Mouse (Mus musculus) forebrain, embryonic 12.5 days (tissue): ENCODE data around the gene Olfml2a. TPM values are rescaled to one million over a fixed set of nuclear protein-coding genes. Genes with fewer than 3 reads are reported as not detected.
"Not testable (repeated sequence)": the region's sequence is repeated elsewhere in the genome, so short reads cannot be mapped to it uniquely, and the experiment has no call there.

Source experiments
- ATAC-seq: fragments of 200-750 bp; cut with Nextera tagmentation; 2 replicates; pipeline ENCODE4 v1.8.0; 2017; ENCODE audit warnings: moderate TSS enrichment; ENCODE audit not compliant: low FRiP score
- H3K27ac ChIP-seq: fragments of 300-500 bp; sonication (generic); 2 replicates; pipeline ENCODE4 v1.5.1; 2016; ENCODE audit warnings: mild to moderate bottlenecking
- H3K27me3 ChIP-seq: fragments of 300-500 bp; sonication (generic); 2 replicates; pipeline ENCODE4 v1.6.1; 2016; ENCODE audit warnings: mild to moderate bottlenecking
- H3K36me3 ChIP-seq: fragments of 300-500 bp; sonication (generic); replicated peaks from 2 replicates; pipeline ENCODE4 v1.6.1; 2016; ENCODE audit warnings: mild to moderate bottlenecking
- H3K4me1 ChIP-seq: fragments of 300-500 bp; sonication (generic); 2 replicates; pipeline ENCODE4 v1.6.1; 2016
- H3K4me2 ChIP-seq: fragments of 300-500 bp; sonication (generic); 2 replicates; pipeline ENCODE4 v1.6.1; 2016; ENCODE audit warnings: mild to moderate bottlenecking, moderate library complexity
- H3K4me3 ChIP-seq: fragments of 300-500 bp; sonication (generic); replicated peaks from 2 replicates; pipeline ENCODE4 v1.5.1; 2016; ENCODE audit warnings: mild to moderate bottlenecking
- H3K9ac ChIP-seq: fragments of 300-500 bp; sonication (generic); 2 replicates; pipeline ENCODE4 v1.6.1; 2016; ENCODE audit warnings: mild to moderate bottlenecking
- H3K9me3 ChIP-seq: fragments of 300-500 bp; sonication (generic); 2 replicates; pipeline ENCODE4 v1.6.1; 2016
- WGBS: fragments of 180-500 bp; shearing (Covaris S2); methylation state at CpG from one replicate; pipeline ENCODE4 v1.1.7; 2016; 5-methylcytosine and 5-hydroxymethylcytosine counted together
- polyA plus RNA-seq: library from polyadenylated mRNA; unstranded; fragments of >200 nt; fragmentation: Nextera tagmentation; extraction: Ambion mirVana; gene quantifications from 2 replicates; pipeline ENCODE4 v1.2.1, GENCODE M21; 2016

Gene Olfml2a
- polyA plus RNA-seq, 1 experiment from 2014 or later: 2.1 TPM

DNA sequence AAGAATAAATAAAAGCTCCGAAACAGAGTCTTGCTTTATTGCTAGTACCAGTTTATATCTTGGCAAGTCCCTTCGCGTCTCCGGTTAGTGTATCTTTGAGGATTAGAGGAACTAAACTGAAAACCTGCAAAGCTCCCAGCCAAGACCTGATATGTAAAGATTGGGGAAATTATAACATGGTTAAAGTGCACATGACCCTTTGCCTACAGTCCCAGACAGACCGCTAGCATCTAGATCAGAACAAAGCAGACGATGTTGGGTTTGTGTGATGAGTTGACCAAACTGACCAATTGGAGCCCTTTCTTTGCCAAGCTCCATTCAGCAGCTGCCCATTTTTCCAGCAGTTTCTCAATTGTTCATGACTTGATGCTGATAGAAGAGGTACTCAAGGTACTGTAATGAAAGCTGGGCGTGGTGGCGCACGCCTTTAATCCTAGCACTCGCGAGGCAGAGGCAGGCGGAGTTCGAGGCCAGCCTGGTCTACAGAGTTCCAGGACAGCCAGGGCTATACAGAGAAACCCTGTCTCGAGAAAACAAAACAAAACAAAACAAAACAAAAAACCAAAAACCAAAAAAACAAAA, 74.5 kb downstream of the Olfml2a start:
- Histone ChIP-seq H3K4me1 (peaks cover 48% of the 10 kb centered on the region), H3K9ac (no peak overlapping the region), H3K4me3 (peak overlapping the region; percentile 74)

DNA sequence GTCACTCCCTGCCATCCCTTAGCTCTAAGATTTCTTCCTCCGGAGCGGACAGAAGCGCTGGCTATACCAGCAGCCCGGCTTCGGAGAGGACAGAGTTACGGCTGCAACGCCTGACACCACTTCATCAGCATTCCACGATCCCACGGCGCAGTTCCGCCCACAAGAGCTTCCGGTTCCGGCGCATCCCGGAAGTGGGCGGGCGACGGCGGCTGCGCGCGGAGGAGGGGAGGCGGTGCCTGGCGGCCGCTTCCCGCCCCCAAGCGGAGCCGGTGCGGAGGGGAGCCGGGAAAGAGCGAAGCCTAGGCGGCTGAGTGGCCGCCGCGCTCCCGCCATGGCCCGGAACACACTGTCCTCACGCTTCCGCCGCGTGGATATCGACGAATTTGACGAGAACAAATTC, 76.1 kb downstream of the Olfml2a start:
- Histone ChIP-seq H3K4me2 (peak overlapping the region; percentile 93), H3K27ac (peak overlapping the region; percentile 89), H3K27me3 (no peaks in the 10 kb centered on the region), H3K9ac (peak overlapping the region; percentile 94), H3K36me3 (peaks cover 20% of the 10 kb centered on the region), H3K4me1 (peaks cover 43% of the 10 kb centered on the region), H3K9me3 (no peaks in the 10 kb centered on the region), H3K4me3 (peak overlapping the region; percentile 95)
- 0% methylated on average over 40 of the region's 44 CpGs for WGBS
- peak; percentile 90 for ATAC-seq

More for the DNA sequence above, 74.5 kb downstream of the Olfml2a start:
- peak overlapping the region; percentile 82 for H3K4me2 ChIP-seq
- peaks cover 27% of the 10 kb centered on the region for H3K36me3 ChIP-seq
- 90% methylated on average over 14 of the region's 14 CpGs for WGBS
- no peaks in the 10 kb centered on the region for H3K9me3 ChIP-seq
- no peak overlapping the region for H3K27ac ChIP-seq
- no peaks in the 10 kb centered on the region for H3K27me3 ChIP-seq
- no peak for ATAC-seq

DNA sequence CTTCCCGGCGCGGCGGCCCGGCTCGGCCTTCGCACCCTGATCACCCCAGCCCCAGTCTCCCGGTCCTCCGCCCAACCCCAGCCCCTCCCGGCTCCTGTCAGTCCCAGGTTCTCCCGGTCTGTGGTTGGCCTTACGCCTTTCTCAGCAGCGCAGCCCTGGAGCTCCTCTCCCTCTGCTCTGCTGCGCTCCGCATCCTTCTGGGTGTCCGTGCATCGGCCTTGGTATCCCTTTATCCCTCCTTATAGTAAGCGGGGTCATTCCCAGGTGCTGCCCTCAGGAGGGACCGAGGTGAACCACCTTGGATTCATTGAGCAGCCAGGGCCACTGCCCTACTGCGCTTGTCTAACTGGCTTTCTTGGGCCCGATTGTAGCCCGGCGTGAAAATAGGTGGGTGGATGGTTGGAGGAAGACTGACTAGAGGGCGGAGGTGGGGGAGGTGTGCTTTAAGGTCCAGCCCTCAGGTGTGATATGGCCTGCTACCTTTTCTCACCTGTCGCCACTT, 76.6 kb downstream of the Olfml2a start:
- peaks cover 20% of the 10 kb centered on the region for H3K36me3 ChIP-seq
- H3K9me3 ChIP-seq: no peaks in the 10 kb centered on the region
- WGBS: under 1% methylated on average over 23 of the region's 25 CpGs
- peak; percentile 60 for ATAC-seq
- peak overlapping the region; percentile 89 for H3K27ac ChIP-seq
- peak overlapping the region; percentile 95 for H3K4me3 ChIP-seq
- peaks cover 38% of the 10 kb centered on the region for H3K4me1 ChIP-seq
- no peaks in the 10 kb centered on the region for H3K27me3 ChIP-seq
- peak overlapping the region; percentile 94 for H3K9ac ChIP-seq
- peak overlapping the region; percentile 93 for H3K4me2 ChIP-seq

DNA sequence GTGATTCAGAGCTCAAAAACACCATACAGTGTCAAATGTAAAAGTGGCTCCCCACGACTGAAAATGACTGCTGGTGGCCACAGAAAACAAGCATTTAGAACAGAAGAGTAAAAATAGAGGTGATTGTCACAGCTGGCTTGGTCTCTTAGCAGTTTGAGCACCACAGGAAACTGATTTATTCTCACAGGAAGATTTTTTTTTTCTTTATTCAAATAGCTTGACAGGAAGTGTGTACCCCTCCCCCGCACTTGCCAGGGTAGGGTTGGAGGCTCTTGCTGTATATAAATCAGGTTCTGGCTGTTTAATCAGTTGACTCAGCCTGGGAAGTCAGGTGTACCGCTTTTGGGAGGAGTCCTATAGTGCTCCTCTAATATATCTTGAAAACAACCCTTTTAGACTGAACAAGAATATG, 77.2 kb downstream of the Olfml2a start:
- H3K4me2 ChIP-seq: peak overlapping the region; percentile 93
- peak overlapping the region; percentile 95 for H3K4me3 ChIP-seq
- H3K4me1 ChIP-seq: peaks cover 37% of the 10 kb centered on the region
- WGBS: 37% methylated on average over 3 of the region's 3 CpGs
- H3K9ac ChIP-seq: peak overlapping the region; percentile 94
- H3K27me3 ChIP-seq: no peaks in the 10 kb centered on the region
- H3K36me3 ChIP-seq: peaks cover 20% of the 10 kb centered on the region
- H3K9me3 ChIP-seq: no peaks in the 10 kb centered on the region
- H3K27ac ChIP-seq: peak overlapping the region; percentile 89; the same call in 1 of the 2 replicates
- ATAC-seq: no peak

DNA sequence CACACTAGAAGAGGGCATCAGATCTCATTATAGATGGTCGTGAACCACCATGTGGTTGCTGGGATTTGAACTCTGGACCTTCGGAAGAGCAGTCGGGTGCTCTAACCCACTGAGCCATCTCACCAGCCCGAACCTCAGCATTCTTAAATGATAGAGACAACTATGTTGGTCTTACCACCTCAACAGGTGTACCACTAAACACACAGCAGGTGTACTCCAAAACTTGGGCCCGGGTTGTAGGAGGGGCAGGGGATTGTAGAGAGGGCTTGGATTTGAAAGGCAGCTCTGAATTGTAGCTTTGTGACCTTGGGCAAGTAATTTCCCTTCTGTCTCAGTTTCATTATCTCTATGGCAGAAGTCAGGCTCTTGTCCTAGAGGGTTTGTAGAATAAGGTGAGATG, 78.4 kb downstream of the Olfml2a start:
- ATAC-seq, H3K9me3 ChIP-seq, H3K4me2 ChIP-seq, H3K27ac ChIP-seq, H3K4me3 ChIP-seq, H3K9ac ChIP-seq, H3K27me3 ChIP-seq: not testable (repeated sequence)
- 89% methylated on average over 5 of the region's 5 CpGs for WGBS
- Histone ChIP-seq H3K4me1 (peaks cover 33% of the 10 kb centered on the region), H3K36me3 (peaks cover 32% of the 10 kb centered on the region)

DNA sequence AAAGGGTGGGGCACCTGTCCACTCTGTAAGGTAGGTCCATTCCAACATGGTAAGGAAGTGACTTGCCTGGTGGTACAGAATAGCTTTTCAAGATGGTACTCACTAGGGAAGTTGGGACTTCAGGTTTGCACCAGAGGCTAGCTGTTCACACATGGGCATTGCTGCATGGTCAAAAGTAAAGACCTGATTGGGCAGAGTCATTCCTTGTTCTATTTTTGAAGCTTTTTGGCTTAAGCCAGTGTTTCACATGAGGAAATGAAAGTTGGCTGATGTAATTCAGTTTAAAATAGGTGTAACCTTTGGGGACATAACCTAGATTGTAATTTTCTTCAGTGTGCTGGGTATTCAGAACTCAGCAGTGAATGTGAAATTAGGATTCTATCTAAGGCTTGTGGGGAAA, 79.5 kb downstream of the Olfml2a start:
- ATAC-seq: no peak
- H3K9me3 ChIP-seq: no peaks in the 10 kb centered on the region
- no peak overlapping the region for H3K27ac ChIP-seq
- H3K36me3 ChIP-seq: peaks cover 42% of the 10 kb centered on the region
- no peak overlapping the region for H3K4me3 ChIP-seq
- H3K27me3 ChIP-seq: no peaks in the 10 kb centered on the region
- no peak overlapping the region for H3K4me2 ChIP-seq
- H3K9ac ChIP-seq: no peak overlapping the region
- peaks cover 26% of the 10 kb centered on the region for H3K4me1 ChIP-seq

DNA sequence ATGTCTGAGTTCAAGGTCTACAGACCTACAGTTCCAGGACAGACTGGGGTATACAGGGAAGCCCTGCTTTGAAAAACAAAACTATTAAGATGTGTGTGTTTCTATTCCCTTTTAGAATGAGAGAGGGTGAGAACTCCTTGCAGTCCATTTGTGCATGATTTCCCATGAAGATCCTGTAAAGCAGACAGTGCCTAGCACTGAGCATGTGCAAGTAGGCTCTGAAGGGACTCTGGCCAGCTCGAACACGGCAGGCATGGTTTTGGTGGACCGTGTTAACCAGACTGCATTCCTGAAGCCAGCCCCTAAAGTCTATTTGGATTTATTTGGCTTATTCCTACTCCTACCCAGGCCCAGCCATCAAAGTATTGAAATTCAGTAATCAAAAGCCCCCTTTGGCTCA, 80.2 kb downstream of the Olfml2a start:
- Histone ChIP-seq H3K27ac (no peak overlapping the region), H3K4me3 (no peak overlapping the region), H3K36me3 (peaks cover 48% of the 10 kb centered on the region), H3K4me1 (peaks cover 24% of the 10 kb centered on the region), H3K9ac (peak overlapping the region; percentile 4; the same call in 1 of the 2 replicates), H3K4me2 (no peak overlapping the region), H3K9me3 (no peaks in the 10 kb centered on the region), H3K27me3 (no peaks in the 10 kb centered on the region)
- 92% methylated on average over 3 of the region's 3 CpGs for WGBS
- no peak for ATAC-seq

DNA sequence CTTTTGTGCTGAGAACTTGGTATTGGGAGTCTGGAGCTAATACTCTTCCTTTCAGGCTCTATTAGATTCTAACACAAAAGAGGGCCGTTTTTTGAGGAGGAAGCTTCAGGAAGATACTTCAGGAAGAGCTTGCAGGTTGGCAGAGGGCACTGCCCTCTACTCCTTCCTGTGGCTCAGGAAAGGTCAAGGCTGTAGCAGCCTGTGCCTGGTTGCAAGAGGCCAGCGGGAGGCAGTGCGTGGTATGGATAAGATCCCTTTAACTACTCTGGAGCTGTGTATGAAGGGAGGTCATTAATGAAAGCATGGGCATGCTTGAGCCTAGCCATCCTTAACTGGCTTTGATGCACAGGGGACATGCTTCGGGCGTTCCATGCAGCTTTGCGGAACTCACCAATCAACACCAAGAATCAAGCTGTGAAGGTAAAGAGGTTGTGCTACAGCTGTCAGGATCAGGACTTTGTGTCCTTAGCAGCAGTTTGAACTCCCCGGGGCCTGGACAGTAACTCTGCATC, 81.0 kb downstream of the Olfml2a start:
- WGBS: 86% methylated on average over 7 of the region's 7 CpGs
- no peak for ATAC-seq
- H3K4me3 ChIP-seq: no peak overlapping the region
- no peaks in the 10 kb centered on the region for H3K27me3 ChIP-seq
- peaks cover 20% of the 10 kb centered on the region for H3K4me1 ChIP-seq
- H3K36me3 ChIP-seq: peaks cover 57% of the 10 kb centered on the region
- no peak overlapping the region for H3K4me2 ChIP-seq
- no peak overlapping the region for H3K9ac ChIP-seq
- no peaks in the 10 kb centered on the region for H3K9me3 ChIP-seq
- no peak overlapping the region for H3K27ac ChIP-seq

Other genes with a start within 250 kb of the Olfml2a start
- 1.1 TPM in 2 replicates for gene Nr5a1, start 217.4 kb upstream of the Olfml2a start, polyA plus RNA-seq
- gene Nr6a1, start 4.3 kb upstream of the Olfml2a start, polyA plus RNA-seq: 1.7 and 2.7 TPM in 2 replicates
- gene Wdr38, start 65.5 kb downstream of the Olfml2a start, polyA plus RNA-seq: 1.5 and 1.7 TPM in 2 replicates
- gene Arpc5l, start 73.4 kb downstream of the Olfml2a start, polyA plus RNA-seq: 137 and 143 TPM in 2 replicates
- gene Rpl35, start 73.6 kb downstream of the Olfml2a start, polyA plus RNA-seq: 970 and 1,048 TPM in 2 replicates
- 37.9 and 40.8 TPM in 2 replicates for gene Golga1, start 133.6 kb downstream of the Olfml2a start, polyA plus RNA-seq